Mouse (Mus musculus): ENCODE measurements at regions not wholly inside any gene's neighbourhood (a gene's known extent, or its start where the extent isn't known, plus 50 kb on each side); places are given as distances from the start of the nearest gene placed in this dataset.
A peak's percentile ranks its signal among the peaks of the same experiment; 100 is the strongest.

GRCm38 (mm10) chr5:76413886-76414285 lies 50.3 kb upstream of the Nmu start:
- H3K27ac ChIP-seq (replicated peaks; ENCODE audit: low read depth, low read length), result no peak overlapping the region
- no peak overlapping the region for H3K4me3 ChIP-seq (ENCODE audit: low read depth, low read length)
- DNase-seq (ENCODE audit: low spot score) (peak; percentile 14), ATAC-seq (ENCODE audit: low read depth) (no peak)
- no peaks in the 10 kb centered on the region for H3K36me3 ChIP-seq (ENCODE audit: control insufficient read depth, insufficient read depth, low read length)
- H3K4me2 ChIP-seq (ENCODE audit: low read depth, low read length), result no peak overlapping the region
- no peaks in the 10 kb centered on the region for H3K27me3 ChIP-seq (replicated peaks; ENCODE audit: control insufficient read depth, insufficient read depth, low read length)
- H3K9me3 ChIP-seq (ENCODE audit: control insufficient read depth, low read length), result no peaks in the 10 kb centered on the region
- H3K9ac ChIP-seq (ENCODE audit: low read depth, low read length), result no peak overlapping the region
- 85% methylated on average over 3 of the region's 3 CpGs for WGBS
- no peaks in the 10 kb centered on the region for H3K4me1 ChIP-seq (ENCODE audit: control insufficient read depth, insufficient read depth, low read length)

- no peak overlapping the region for H3K27ac ChIP-seq (replicated peaks; ENCODE audit: low read depth, low read length)
- DNase-seq (ENCODE audit: low spot score), result peak; percentile 6
- H3K27me3 ChIP-seq (replicated peaks; ENCODE audit: control insufficient read depth, insufficient read depth, low read length), result no peaks in the 10 kb centered on the region
- no peak overlapping the region for H3K4me2 ChIP-seq (ENCODE audit: low read depth, low read length)
- H3K9ac ChIP-seq (ENCODE audit: low read depth, low read length), result no peak overlapping the region
- H3K9me3 ChIP-seq (ENCODE audit: control insufficient read depth, low read length), result no peaks in the 10 kb centered on the region
- 83% methylated on average over 6 of the region's 6 CpGs for WGBS
- ATAC-seq (ENCODE audit: low read depth), result no peak
- H3K4me3 ChIP-seq (ENCODE audit: low read depth, low read length), result no peak overlapping the region
- H3K36me3 ChIP-seq (ENCODE audit: control insufficient read depth, insufficient read depth, low read length), result no peaks in the 10 kb centered on the region
- H3K4me1 ChIP-seq (ENCODE audit: control insufficient read depth, insufficient read depth, low read length), result no peaks in the 10 kb centered on the region
These were observed 52.7 kb upstream of the Nmu start for GRCm38 (mm10) chr5:76416256-76416655.

DNA sequence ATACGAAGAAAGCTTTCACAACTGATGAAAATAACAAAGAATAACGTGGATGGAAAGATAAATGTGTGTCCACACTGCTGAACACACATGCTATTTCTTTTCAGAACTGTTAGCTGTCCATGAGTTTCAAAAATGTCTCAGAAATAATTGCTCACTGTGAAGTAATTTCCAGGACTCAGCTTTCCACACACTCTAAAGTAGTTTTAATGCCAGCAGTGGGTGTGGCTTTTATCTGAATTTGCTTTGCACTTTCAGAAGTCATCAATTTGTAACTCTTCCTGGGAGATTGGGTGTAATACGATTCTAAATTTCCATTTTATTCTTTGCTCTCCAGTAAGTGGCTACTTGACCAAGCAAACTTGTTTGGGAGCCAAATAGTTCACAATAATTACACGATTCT lies 53.5 kb upstream of the Nmu start:
- H3K4me3 ChIP-seq (ENCODE audit: low read depth, low read length), result no peak overlapping the region
- no peaks in the 10 kb centered on the region for H3K9me3 ChIP-seq (ENCODE audit: control insufficient read depth, low read length)
- H3K36me3 ChIP-seq (ENCODE audit: control insufficient read depth, insufficient read depth, low read length), result no peaks in the 10 kb centered on the region
- H3K27me3 ChIP-seq (replicated peaks; ENCODE audit: control insufficient read depth, insufficient read depth, low read length), result no peaks in the 10 kb centered on the region
- DNase-seq (ENCODE audit: low spot score), result no peak
- 64% methylated on average over 4 of the region's 4 CpGs for WGBS
- H3K27ac ChIP-seq (replicated peaks; ENCODE audit: low read depth, low read length), result no peak overlapping the region
- ATAC-seq (ENCODE audit: low read depth), result no peak
- no peak overlapping the region for H3K9ac ChIP-seq (ENCODE audit: low read depth, low read length)
- no peaks in the 10 kb centered on the region for H3K4me1 ChIP-seq (ENCODE audit: control insufficient read depth, insufficient read depth, low read length)
- no peak overlapping the region for H3K4me2 ChIP-seq (ENCODE audit: low read depth, low read length)

DNA sequence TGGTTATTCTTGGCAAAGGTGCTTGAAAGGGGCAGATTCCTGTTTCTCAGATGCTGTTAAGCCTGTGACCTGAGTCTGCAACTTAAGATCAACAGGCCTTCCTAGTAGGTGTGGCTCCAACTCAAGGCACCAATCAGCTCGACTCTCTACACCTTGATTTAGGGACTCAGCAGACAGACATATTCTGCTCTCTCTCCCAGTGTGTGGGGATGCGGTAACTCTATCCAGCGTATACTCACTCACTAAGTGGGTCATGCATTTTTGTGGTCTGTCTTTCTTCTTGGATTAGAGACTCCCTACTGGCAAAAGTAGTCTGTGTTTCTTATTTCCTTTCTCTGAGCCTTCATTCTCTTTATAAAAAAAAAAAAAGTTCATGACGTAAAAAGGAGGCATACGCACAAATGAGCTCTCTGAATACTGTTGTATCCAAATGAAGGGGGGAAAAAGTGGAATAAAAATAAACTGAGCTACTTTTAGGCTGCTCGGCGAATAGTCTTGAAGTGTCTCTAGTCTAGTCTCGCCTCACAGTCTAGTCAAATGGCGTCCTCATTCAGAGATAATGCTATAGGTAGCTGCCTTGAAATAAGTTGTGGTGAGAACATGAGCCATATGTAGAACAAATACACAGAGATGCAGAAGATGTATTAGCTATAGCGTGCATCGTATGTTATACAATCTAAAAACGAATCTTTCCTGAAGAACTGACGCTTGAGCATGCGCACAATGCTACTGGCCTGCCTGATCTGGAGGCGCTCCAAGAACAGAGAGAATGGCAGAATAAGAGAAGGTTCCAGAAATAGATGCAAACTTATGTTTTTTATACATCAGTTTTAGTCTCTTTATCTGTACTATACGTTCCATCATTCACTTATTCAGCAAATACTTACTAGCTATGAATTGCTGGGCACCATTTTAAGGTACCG lies 55.6 kb upstream of the Nmu start:
- ATAC-seq (ENCODE audit: low read depth) (peak; percentile 94), DNase-seq (ENCODE audit: low spot score) (peak; percentile 78)
- 72% methylated on average over 17 of the region's 17 CpGs for WGBS
- H3K27me3 ChIP-seq (replicated peaks; ENCODE audit: control insufficient read depth, insufficient read depth, low read length), result no peaks in the 10 kb centered on the region
- no peaks in the 10 kb centered on the region for H3K9me3 ChIP-seq (ENCODE audit: control insufficient read depth, low read length)
- no peak overlapping the region for H3K27ac ChIP-seq (replicated peaks; ENCODE audit: low read depth, low read length)
- no peak overlapping the region for H3K4me3 ChIP-seq (ENCODE audit: low read depth, low read length)
- no peak overlapping the region for H3K9ac ChIP-seq (ENCODE audit: low read depth, low read length)
- H3K4me2 ChIP-seq (ENCODE audit: low read depth, low read length), result 0 out of 2 replicates have a peak overlapping the region, but pooled peaks have one; percentile 19
- no peaks in the 10 kb centered on the region for H3K4me1 ChIP-seq (ENCODE audit: control insufficient read depth, insufficient read depth, low read length)
- H3K36me3 ChIP-seq (ENCODE audit: control insufficient read depth, insufficient read depth, low read length), result no peaks in the 10 kb centered on the region

GRCm38 (mm10) chr5:76419841-76420240 lies 56.3 kb upstream of the Nmu start:
- DNase-seq (ENCODE audit: low spot score) (no peak), ATAC-seq (ENCODE audit: low read depth) (no peak)
- Histone ChIP-seq H3K4me2 (ENCODE audit: low read depth, low read length) (no peak overlapping the region), H3K9me3 (ENCODE audit: control insufficient read depth, low read length) (no peaks in the 10 kb centered on the region), H3K9ac (ENCODE audit: low read depth, low read length) (no peak overlapping the region), H3K27ac (replicated peaks; ENCODE audit: low read depth, low read length) (no peak overlapping the region), H3K4me3 (ENCODE audit: low read depth, low read length) (no peak overlapping the region), H3K27me3 (replicated peaks; ENCODE audit: control insufficient read depth, insufficient read depth, low read length) (no peaks in the 10 kb centered on the region), H3K36me3 (ENCODE audit: control insufficient read depth, insufficient read depth, low read length) (no peaks in the 10 kb centered on the region), H3K4me1 (ENCODE audit: control insufficient read depth, insufficient read depth, low read length) (no peaks in the 10 kb centered on the region)
- 96% methylated on average over 1 of the region's 1 CpGs for WGBS

GRCm38 (mm10) chr5:76420606-76421005 lies 57.0 kb upstream of the Nmu start:
- no peak overlapping the region for H3K27ac ChIP-seq (replicated peaks; ENCODE audit: low read depth, low read length)
- no peak for DNase-seq (ENCODE audit: low spot score)
- H3K9me3 ChIP-seq (ENCODE audit: control insufficient read depth, low read length), result no peaks in the 10 kb centered on the region
- no peak overlapping the region for H3K9ac ChIP-seq (ENCODE audit: low read depth, low read length)
- no peaks in the 10 kb centered on the region for H3K4me1 ChIP-seq (ENCODE audit: control insufficient read depth, insufficient read depth, low read length)
- ATAC-seq (ENCODE audit: low read depth), result no peak
- H3K4me2 ChIP-seq (ENCODE audit: low read depth, low read length), result no peak overlapping the region
- H3K36me3 ChIP-seq (ENCODE audit: control insufficient read depth, insufficient read depth, low read length), result no peaks in the 10 kb centered on the region
- no peaks in the 10 kb centered on the region for H3K27me3 ChIP-seq (replicated peaks; ENCODE audit: control insufficient read depth, insufficient read depth, low read length)
- H3K4me3 ChIP-seq (ENCODE audit: low read depth, low read length), result no peak overlapping the region
- WGBS, result 76% methylated on average over 6 of the region's 6 CpGs

DNA sequence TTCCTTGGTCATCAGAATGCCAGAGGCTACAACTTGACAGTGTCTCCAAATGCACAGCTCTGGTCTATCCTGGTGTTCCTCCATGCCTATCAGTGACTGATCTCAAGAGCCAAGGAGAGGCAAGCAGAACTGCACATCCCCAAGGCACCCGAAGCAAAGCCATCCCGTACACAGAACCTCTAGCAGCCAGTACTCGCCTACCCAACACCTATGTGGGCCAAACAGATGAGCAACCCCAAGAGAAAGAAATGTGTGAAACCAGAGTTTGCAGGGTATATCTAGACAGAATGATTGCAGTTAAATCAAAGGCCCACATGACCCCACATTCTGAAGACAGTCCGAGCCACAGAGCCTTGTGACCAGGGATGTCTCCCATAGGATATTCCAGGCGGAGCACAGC lies 60.0 kb upstream of the Nmu start:
- Histone ChIP-seq H3K9ac (ENCODE audit: low read depth, low read length) (no peak overlapping the region), H3K27me3 (replicated peaks; ENCODE audit: control insufficient read depth, insufficient read depth, low read length) (no peaks in the 10 kb centered on the region), H3K27ac (replicated peaks; ENCODE audit: low read depth, low read length) (no peak overlapping the region), H3K4me3 (ENCODE audit: low read depth, low read length) (no peak overlapping the region), H3K36me3 (ENCODE audit: control insufficient read depth, insufficient read depth, low read length) (no peaks in the 10 kb centered on the region), H3K4me1 (ENCODE audit: control insufficient read depth, insufficient read depth, low read length) (no peaks in the 10 kb centered on the region), H3K4me2 (ENCODE audit: low read depth, low read length) (no peak overlapping the region), H3K9me3 (ENCODE audit: control insufficient read depth, low read length) (no peaks in the 10 kb centered on the region)
- ATAC-seq (ENCODE audit: low read depth) (no peak), DNase-seq (ENCODE audit: low spot score) (no peak)
- WGBS, result 91% methylated on average over 5 of the region's 5 CpGs

- Histone ChIP-seq H3K4me2 (ENCODE audit: low read depth, low read length) (no peak overlapping the region), H3K9ac (ENCODE audit: low read depth, low read length) (no peak overlapping the region), H3K27me3 (replicated peaks; ENCODE audit: control insufficient read depth, insufficient read depth, low read length) (no peaks in the 10 kb centered on the region), H3K9me3 (ENCODE audit: control insufficient read depth, low read length) (no peaks in the 10 kb centered on the region), H3K27ac (replicated peaks; ENCODE audit: low read depth, low read length) (no peak overlapping the region), H3K36me3 (ENCODE audit: control insufficient read depth, insufficient read depth, low read length) (no peaks in the 10 kb centered on the region), H3K4me1 (ENCODE audit: control insufficient read depth, insufficient read depth, low read length) (no peaks in the 10 kb centered on the region), H3K4me3 (ENCODE audit: low read depth, low read length) (no peak overlapping the region)
- WGBS, result 92% methylated on average over 2 of the region's 2 CpGs
- DNase-seq (ENCODE audit: low spot score) (no peak), ATAC-seq (ENCODE audit: low read depth) (no peak)
These were observed 58.2 kb upstream of the Gm7271 start for GRCm38 (mm10) chr5:76425680-76426079.

- H3K36me3 ChIP-seq (ENCODE audit: control insufficient read depth, insufficient read depth, low read length), result no peaks in the 10 kb centered on the region
- H3K27me3 ChIP-seq (replicated peaks; ENCODE audit: control insufficient read depth, insufficient read depth, low read length), result no peaks in the 10 kb centered on the region
- DNase-seq (ENCODE audit: low spot score) (no peak), ATAC-seq (ENCODE audit: low read depth) (no peak)
- H3K4me2 ChIP-seq (ENCODE audit: low read depth, low read length), result no peak overlapping the region
- H3K4me1 ChIP-seq (ENCODE audit: control insufficient read depth, insufficient read depth, low read length), result no peaks in the 10 kb centered on the region
- no peak overlapping the region for H3K27ac ChIP-seq (replicated peaks; ENCODE audit: low read depth, low read length)
- 91% methylated on average over 3 of the region's 3 CpGs for WGBS
- no peak overlapping the region for H3K9ac ChIP-seq (ENCODE audit: low read depth, low read length)
- H3K9me3 ChIP-seq (ENCODE audit: control insufficient read depth, low read length), result no peaks in the 10 kb centered on the region
- H3K4me3 ChIP-seq (ENCODE audit: low read depth, low read length), result no peak overlapping the region
These were observed 56.3 kb upstream of the Gm7271 start for GRCm38 (mm10) chr5:76427581-76427980.

All from embryonic facial prominence, embryonic 14.5 days (tissue).